Mouse (Mus musculus) adrenal gland, adult 2 months (tissue): ENCODE measurements around the gene Efna1. TPM values are rescaled to one million over a fixed set of nuclear protein-coding genes. Genes with fewer than 3 reads are reported as not detected.
A peak's percentile ranks its signal among the peaks of the same experiment; 100 is the strongest.

Source experiments
- DNase-seq: peaks from one replicate; pipeline ENCODE4 v3.0.0; 2021
- polyA plus RNA-seq: library from polyadenylated mRNA; depleted of rRNA; stranded (reverse); fragments of >200 nt; gene quantifications from 2 replicates; pipeline ENCODE4 v1.2.3, GENCODE M21; 2012
- total RNA-seq, 2 experiments: library from RNA; stranded (reverse); gene quantifications; 2 replicates each; pipeline ENCODE4 v1.2.3; 2021

Gene Efna1
- total and polyA plus RNA-seq, 3 experiments, result 8.0 to 17.5 (median 16.6) TPM

GRCm38 (mm10) chr3:89279153-89279890, 1.6 kb downstream of the Efna1 start:
- DNase-seq, result peak; percentile 94

GRCm38 (mm10) chr3:89278643-89279042, 2.3 kb downstream of the Efna1 start:
- DNase-seq, result no peak

- DNase-seq, result peak; percentile 73
Measured at GRCm38 (mm10) chr3:89278107-89278506, 2.8 kb downstream of the Efna1 start.

GRCm38 (mm10) chr3:89277281-89278021, 3.5 kb downstream of the Efna1 start:
- DNase-seq, result no peak

- no peak for DNase-seq
Measured at GRCm38 (mm10) chr3:89276061-89276460, 4.9 kb downstream of the Efna1 start.

- no peak for DNase-seq
Measured at GRCm38 (mm10) chr3:89271760-89272159, 9.2 kb downstream of the Efna1 start.

- DNase-seq, result peak; percentile 79
Measured at GRCm38 (mm10) chr3:89270891-89271290, 10.1 kb downstream of the Efna1 start.

GRCm38 (mm10) chr3:89270051-89270755, 10.7 kb downstream of the Efna1 start, which contains the start of gene Slc50a1:
TSS of gene Slc50a1 (minus strand) at chr3:89270570.
- peak; percentile 94 for DNase-seq

GRCm38 (mm10) chr3:89268916-89269315, 12.0 kb downstream of the Efna1 start:
- no peak for DNase-seq

- peak; percentile 86 for DNase-seq
Measured at GRCm38 (mm10) chr3:89266439-89266893, 14.5 kb downstream of the Efna1 start.

- no peak for DNase-seq
Measured at GRCm38 (mm10) chr3:89262417-89262816, 18.5 kb downstream of the Efna1 start.

- DNase-seq, result no peak
Measured at GRCm38 (mm10) chr3:89260211-89260610, 20.7 kb downstream of the Efna1 start.

- DNase-seq, result no peak
Measured at GRCm38 (mm10) chr3:89259076-89259475, 21.9 kb downstream of the Efna1 start, which contains the start of gene Dpm3. TSS of gene Dpm3 (plus strand) at chr3:89259358.

GRCm38 (mm10) chr3:89256177-89256576, 24.8 kb downstream of the Efna1 start:
- DNase-seq, result no peak

GRCm38 (mm10) chr3:89254994-89255393, 25.9 kb downstream of the Efna1 start:
- no peak for DNase-seq

GRCm38 (mm10) chr3:89251365-89251895, 29.5 kb downstream of the Efna1 start:
- peak; percentile 67 for DNase-seq

- peak; percentile 73 for DNase-seq
Measured at GRCm38 (mm10) chr3:89250435-89251040, 30.4 kb downstream of the Efna1 start.

GRCm38 (mm10) chr3:89247466-89247865, 33.5 kb downstream of the Efna1 start:
- no peak for DNase-seq

- DNase-seq, result peak; percentile 93
Measured at GRCm38 (mm10) chr3:89246261-89247100, 34.5 kb downstream of the Efna1 start, which contains the start of gene Trim46. TSS of gene Trim46 (minus strand) at chr3:89246309.

GRCm38 (mm10) chr3:89245688-89246171, 35.2 kb downstream of the Efna1 start, which contains the start of gene Krtcap2:
TSS of gene Krtcap2 (plus strand) at chr3:89245966.
- no peak for DNase-seq
